Mouse (Mus musculus) spleen, adult 12 weeks (tissue): ENCODE measurements around the gene Acox3.
A peak's percentile ranks its signal among the peaks of the same experiment; 100 is the strongest.

Experiments used
- DNase-seq: peaks from one replicate; pipeline ENCODE4 v3.0.0; 2022; ENCODE audit warnings: low spot score

The Acox3 gene

DNA sequence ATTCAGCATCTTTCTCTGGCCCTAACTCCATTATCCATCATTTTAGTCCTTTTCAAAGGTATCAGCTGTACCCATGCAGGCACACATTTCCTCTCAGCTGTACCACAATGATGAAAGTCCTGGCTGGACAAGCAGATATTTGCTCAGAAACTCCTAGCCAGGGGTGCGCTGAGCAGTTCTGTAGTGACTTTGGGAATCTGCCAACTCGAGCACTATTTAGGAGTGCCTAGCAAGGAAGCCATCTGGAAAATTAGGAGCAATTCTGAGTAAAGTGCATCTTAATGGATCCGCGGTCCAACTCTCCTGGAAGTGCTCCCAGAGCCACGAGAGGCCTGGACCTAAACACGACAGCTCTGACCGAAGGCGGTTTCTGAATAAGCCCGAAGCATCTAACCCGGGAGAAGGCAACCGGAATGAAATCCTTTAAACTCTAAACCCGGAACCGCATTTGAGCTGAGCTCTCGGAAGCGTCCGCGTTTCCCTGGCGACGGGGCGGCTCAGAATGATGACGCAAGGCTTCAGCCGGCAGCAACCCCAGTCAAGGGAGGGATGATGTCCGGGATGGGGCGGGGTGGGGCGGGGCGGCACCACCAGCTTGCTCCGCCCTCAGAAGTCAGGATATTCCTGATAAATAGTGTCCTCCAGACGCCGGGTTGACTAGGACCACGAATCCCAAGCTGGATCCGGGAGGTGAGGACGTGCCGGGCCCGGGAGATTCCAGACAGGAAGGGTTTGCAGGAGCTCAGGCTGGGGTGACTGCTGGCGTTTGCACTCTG, at the start of gene Acox3:
Gene Acox3, plus strand, starts transcription at position 596 of the 776 bp plus-strand sequence.
- DNase-seq, result peak; percentile 85

DNA sequence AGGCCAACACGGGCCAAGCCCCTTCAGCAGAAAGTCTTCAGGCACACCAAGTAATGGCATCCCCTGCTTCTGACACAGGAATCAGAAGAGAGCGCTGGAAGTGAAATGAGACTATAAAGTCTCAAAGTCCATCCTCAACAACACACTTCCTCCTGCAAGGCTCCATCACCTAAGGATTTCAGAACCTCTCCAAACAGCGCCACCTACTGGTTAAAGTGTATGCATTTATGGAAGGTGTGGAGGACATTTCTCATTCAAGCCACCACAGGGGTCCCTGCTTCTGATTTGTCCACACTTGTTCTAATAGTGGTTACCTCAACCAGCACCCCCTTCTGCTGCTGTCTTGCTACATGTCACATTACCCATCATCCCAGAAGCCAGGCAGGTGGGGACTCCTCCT, 46.6 kb upstream of the Acox3 start:
- DNase-seq, result no peak

DNA sequence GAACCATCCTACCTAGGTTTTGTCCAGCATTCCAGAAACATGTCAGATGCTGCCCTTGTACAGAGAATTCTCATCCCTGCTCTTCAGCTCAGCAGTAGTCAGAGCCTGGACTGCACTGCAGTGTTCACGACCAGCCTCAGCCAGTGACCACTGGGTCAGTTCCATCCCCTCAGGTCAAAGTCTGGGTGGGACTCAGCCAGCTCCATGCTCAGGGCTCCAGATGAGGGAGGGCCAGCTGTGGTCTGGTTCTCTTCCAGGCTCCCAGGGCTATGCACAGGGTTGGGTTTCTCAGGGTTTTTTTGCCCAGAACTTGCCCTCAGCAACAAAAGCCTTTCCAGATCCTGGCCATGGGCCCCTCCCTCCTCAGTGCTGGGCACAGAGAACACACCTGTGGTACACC, 45.4 kb upstream of the Acox3 start:
- DNase-seq, result no peak

DNA sequence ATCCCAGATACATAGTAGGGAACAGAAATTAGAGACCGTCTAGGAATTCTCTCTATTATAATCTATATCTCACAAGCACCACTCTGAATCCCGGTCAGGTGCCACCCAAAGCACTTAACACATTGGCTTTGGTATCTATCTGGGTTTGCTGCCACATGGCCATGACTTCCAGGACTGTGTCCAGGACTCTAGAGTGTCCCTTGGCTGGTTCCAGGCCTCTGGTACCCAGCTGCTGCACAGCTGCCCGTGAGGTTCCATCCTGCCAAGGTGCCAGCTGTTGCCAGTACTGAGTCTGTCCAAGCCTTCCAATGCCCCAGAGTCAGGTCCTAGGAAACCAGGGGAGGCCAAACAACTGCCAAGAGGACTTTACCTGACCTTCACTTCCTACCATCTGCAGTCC, 44.8 kb upstream of the Acox3 start:
- DNase-seq, result no peak

DNA sequence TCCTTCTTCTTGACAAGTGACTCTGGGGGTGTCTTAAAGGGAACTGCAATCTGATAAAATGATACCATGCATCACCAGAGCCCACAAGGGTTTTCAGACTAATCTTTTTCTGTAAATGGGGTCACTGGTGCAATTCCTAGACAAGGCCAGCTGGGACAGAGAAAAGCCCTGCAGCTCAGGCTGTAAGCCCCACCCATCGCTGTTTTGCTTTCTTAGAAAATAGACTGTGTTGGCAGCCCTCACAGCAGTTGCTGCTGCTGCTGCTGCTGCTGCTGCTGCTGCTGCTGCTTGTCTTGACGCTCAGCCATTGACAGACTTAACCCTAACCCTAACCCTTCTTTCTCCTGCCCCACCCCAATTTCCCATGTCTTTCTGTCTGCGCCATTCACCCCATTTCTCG, 43.3 kb upstream of the Acox3 start:
- DNase-seq, result no peak

DNA sequence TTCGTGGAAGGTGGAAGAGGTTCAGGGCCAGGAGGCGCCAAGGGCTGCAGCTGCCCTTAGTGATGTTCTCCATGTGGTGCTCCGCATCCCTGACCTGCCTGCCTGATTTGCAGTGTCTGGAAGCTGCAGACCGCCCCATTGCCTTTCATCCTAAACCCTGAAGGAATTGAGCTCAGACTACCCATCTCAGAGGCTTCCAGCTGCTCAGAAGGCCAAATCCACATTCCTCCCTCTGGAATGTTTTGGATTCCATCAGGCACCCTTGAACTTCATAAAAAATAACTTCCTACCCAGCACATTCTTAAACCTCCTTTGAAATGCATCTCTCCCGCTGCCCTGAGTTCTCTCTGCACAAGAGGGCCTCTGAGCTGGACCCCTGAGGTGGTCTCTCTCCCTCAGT, 42.3 kb upstream of the Acox3 start:
- no peak for DNase-seq

DNA sequence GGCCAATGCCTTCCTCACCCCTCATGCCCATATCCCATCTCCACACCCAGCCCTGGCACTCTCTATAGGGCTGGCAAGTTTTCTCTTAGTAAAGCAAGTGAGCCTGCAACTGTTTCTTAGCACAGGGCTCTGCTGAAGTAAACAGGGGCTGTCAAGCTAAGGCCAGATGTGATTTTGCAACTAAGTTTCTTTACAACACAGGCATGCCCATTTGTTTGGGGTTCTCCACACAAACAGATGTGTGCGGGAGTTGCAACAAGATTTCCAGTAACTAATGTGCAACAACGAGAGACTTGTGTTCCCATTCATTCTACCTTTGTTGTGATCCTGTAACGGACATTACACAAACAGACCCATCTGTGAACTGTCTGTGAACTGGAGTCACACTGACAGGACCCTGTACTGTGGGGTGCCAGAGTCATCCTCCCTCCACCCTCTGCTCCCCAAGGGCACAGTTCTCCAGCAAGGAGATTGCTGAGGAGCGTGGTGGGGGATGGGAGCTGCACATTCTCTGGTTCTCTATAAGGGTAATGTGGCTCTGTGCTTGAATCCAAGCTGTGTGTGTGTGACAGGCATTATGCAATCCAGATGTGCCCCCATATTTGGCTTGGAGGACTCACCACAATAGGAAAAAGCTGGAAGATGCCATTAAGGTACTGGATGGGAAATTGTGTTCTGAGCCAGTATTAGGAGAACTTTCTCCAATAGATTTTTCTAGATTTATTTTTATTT, 41.6 kb upstream of the Acox3 start:
- no peak for DNase-seq

DNA sequence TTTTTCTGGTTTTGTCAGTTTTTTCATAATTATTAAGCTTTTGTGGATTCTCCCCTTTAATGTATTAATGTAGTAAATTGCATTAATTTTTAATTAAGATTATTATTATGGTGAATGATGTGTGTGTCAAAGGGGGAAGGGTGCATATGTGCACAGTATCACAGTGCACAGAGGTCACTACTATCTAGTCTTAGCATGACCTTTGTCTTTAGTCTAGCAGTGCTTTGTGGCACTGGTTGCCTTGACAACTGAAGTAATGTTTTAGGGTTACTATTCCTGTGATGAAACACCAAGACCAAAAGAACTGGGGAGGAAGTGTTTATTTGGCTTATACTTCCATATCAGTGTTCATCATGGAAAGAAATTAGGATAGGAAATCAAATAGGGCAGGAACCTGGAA, 36.7 kb upstream of the Acox3 start:
- no peak for DNase-seq

DNA sequence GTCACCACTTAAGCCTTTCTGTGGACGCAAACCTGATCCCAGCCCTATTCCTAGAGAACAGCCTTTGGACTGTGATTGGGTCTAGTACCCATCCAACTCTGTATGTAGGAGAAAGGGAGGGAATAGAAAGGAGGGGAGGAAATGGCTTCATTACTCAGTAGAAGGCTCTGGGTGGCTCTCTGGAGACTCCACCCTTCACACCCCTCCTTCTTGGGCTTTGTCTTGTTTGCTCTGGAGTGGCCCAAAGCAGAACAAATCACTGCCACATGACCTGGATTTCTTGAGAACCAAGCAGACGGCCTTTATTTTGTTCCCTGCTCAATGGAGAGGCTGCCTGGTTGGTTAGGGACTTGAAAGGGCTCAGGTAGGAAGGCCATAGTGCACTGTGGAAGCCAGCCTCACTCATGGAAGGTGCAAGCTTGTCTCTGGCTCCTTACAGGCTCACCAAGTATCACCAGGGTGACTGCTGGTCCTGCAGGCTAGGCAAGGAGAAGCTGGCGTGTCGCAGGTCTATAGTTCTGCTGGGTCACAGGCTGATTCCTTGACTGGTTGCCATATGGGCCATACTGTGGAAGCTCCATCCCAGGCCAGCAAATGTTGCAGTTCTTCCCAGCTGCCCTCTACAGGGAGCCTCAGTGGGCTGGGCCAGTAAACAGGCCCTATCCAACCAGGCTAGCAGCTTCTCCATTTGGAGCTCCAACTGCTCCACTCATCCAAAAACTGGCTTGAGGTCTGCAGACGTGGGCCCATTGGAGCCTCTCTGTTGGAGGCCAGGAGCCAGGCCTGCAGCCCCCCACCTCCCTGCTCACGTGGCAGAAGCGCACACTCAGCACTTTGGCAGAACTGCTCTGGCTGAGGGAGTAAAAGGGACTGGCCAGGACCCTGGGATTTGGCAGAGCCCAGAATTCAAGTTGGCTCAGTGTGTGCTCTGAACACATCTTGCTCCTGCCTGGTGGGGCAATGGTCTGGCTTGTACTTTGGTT, 30.7 kb upstream of the Acox3 start:
- no peak for DNase-seq

DNA sequence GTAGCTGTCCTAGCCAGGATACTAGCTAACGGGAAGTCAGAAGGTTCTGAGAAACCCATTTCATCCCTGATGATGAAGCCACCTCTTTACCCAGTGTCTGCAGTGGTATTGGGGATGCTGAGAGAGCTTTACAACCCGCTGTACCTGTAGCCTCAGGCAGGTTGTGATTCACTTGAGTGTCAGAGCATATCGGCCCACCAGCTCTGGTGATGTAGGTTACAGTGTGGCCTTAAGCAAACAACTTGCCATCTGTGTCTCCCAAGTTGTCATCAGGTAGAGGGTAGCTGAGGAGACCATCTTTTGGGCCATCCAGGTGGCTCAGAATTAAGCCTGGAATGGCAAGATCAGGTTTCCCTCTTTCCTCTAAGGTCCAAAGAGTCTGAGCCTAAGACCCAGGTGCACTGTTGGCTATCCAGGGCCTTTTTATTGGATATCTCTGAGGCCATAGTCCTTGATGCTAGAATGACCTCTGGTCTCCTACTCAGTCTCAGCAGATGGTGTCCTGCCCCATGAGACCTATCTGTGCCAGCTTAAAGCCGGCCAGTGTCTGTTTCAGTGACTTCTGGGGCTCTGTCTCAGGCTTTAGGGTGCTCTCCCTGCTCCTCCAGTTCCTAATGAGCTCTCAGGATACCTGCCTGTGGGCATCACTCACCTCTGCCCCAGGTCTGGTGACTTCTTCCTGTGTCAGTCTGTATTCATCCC, 29.9 kb upstream of the Acox3 start:
- DNase-seq, result no peak

DNA sequence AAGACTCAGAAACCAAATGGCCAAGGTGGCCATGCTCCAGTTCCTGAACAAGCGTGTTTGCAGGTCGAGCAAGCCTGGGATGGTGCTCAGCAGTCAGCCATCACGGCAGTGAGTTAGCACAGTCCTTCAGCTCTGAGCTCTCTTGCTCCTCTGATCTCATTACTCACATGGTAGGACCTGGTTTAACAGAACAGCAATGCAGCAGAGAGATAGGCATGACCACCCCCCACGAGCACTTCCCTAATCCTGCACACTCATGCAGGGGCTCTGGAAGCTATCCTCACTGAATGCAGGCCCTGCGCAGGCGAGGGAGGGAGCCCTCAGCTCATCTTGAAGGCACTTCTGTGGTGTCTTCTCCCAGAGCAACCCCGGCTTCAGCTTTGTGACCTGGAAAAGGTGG, 26.4 kb upstream of the Acox3 start:
- no peak for DNase-seq

DNA sequence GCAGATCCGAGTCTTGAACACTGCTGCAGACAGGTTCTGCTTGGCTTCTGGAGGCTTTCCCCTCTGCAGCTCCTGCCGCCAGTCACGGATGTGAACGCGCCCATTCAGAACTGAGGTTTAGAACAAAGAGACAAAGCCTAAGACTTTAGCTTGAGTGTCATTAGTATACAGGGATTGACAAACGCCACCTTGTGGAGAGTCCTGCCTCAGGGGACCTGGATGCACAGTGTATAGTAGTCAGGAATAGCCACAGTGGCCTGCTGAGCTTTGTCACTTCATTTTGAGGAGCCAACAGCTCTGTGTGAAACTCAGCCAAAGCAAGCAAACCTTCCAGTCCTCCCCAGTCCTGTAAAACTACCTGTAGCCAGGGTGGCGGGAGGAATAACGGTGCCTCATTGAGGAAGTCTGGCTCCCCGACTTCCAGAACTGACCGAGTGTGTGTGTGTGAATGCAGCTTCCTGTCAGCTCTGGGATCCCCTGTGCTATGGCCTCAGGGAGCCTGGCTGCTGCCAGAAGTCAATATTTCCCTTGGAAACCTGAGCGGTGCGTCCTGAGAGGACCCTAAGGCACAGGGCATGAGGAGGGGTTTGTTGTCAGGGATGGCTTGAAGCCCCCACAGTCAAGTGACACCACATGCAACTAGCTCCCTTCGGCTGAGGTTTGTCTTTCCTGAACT, 24.8 kb upstream of the Acox3 start:
- no peak for DNase-seq

DNA sequence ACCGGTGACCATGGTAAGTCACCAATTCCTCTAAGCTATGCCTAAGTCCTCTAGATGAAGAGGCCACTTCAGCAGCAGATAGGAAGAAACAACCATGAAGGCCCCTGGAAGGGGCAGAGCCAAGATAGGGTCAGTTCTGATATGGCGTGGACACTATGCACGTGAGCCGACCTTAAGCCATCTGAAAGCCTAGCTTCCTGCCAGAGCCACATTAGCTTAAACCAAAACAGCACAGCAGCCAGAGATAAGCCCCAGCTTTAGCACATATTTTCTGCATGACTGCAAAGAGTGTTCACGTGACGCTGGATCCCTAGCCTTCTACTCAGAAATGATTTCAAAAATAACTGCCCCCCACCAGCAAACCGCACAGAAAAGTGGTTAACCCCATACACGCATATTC, 23.4 kb upstream of the Acox3 start:
- DNase-seq, result no peak

DNA sequence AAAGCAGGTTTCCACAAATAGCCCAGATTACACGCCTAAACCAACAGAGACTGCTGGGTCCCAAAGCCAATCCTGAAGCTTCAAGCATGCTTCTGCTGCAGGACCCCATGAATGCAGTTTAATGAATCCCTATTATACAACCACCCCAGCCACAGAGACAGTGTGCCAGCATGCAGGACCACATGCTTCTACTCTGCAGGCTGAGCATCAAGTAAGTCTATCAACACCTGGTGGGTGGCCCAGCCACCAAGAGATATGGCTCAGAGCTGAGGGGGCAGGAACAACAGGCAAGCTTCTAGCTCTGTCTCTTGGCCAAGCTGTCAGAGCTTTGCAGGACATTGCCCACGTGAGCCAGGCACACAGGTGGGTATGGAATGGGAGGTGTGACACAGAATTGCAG, 20.2 kb upstream of the Acox3 start:
- no peak for DNase-seq

DNA sequence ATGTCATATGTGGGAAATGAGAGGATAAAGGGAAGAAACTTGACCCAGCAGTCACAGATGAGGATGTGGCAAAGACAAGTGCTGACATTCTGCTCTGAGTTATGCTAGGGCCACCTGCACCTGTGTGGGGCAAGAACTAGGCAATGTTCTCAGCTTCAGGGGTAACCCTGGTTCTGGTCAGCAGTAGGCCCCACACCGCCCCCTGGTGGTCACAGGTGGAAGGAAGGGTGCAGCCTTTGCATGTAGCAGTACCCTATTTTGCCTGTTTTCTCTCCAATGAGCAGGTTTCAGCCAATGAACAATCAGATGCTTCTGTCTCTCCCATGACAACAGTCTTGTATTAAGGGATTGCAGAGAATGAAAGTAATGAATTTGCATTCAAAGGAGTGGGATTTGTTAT, 19.4 kb upstream of the Acox3 start:
- DNase-seq, result peak; percentile 53

DNA sequence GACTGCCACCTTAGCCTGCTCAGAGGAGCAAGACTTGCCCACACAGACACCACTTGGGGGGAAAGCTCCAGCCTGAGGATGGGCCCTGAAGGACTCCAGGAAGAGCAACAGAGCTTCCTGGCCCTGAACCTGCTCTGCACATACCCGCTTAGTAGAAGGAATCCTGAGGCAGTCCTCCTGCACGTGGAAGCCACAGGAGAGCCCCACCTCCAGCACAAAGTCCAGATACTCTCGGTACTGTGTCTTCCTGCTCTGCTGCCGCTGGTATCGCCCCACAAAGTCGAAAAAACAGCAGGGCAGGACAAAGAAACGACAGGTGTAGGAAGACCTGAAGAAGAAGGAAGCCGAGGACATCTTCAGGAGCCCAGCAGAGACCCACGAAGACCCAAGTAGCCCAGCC, 17.6 kb upstream of the Acox3 start:
- no peak for DNase-seq

DNA sequence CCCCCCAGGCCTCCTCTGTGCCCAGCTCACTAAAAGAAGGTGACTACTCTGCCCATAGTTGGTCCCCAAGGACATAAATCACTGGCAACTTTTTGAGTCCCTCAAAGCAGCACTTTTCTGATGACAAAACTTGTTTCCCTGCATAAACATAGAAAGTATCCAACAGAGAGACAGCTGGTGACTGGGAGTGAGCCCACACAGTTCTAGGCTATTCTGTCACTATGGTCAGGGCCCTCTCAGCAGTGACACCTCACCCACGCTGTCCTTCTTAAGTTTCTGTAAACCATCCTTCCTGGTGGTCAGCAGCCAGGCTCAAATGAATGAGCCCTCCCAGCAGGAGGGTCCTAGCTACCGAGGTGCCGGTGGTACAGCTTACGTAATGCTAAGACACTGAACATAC, 16.2 kb upstream of the Acox3 start:
- DNase-seq, result no peak

DNA sequence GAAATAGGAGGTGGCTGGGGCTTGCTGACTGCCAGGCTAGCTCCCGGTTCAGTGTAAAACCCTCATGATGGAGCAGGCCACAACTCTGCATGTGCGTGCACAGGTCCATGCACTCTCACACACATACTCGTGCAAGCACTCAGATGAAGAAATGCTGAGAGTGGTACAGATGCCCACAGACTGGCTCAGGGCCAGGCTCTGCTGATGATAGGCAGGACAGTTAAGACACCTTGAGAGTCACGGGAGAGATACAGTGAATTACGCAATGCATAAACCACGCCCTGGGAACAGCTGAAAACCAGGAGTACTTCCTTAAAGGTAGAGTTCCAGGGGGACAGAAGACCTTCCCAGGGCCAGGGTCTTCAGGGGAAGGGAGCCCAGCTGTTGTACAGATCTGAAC, 11.3 kb upstream of the Acox3 start:
- DNase-seq, result no peak

DNA sequence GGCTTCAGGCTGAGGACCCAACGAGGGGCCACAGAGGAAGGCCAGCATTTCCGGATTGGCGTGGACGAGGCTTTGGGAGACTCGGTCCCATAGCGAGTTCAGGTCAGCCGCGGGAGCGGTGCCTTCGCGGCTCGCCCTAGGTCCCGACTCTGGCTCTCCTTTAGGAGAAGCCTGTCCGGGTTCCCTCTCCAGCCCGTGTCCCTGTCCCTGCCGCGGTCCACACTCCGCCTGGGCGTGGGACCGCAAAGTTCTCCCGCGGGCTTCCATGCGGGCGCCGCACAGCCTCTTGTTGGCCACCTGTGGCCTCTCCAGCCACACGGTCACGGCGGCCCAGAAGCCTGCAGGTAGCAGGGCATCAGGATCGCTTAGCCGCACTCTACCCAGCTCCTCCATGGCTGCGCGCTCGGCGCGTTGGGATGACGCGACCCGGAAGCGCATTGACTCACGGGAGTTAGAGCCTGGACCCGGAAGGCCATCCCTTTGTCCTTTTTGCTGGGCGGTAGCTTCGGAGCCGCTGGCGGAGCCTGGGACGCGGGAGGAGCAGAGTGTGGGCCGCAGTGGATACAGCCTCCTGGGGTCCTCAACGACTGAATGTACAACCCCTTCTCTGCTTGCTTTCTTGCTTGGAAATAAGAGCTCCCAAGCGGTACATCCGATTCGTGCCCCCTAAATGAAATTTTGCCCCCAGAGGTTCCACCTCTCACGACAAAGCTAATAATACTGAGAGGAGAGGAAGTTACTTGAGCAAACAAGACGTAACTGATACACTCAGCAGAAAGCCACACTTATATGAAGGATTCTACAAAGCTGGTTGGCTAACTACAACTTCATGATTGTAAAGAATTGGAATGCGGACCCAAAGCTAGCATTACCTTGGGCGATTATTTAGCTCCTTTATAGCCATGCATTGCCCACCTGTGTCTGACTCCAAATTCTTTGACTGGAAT, 7.9 kb upstream of the Acox3 start, which contains the start of gene Trmt44:
Gene Trmt44, minus strand, starts transcription at position 418 of the 947 bp plus-strand sequence.
- DNase-seq, result peak; percentile 77

DNA sequence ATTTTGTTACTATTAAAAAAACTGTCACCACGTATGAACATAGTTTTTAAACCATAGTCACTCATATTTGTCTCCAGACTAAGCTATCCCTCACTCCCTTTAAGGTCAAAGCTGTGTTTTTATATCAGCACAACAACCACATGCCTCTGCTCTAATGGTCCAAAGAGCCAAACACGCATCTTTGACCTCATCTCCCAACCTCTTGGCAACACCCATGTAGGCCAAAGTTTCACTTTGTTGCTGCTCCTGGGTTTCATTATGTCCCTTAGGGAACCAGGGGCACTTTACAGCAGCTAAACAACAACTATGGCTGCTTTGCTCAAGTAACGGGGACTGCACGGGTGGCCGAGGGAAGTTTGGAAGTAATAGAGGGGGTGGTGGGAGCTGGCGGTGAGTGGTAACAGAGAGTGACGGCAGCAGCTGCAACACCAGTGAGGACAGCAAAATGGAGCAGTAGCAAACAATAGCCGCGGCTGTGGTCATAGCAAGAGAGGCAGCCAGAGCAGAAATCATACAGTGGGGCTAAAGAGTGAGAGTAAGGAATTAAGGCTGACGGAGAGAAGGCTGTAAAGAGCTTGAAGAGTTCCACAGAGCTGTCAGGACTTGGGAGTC, 6.3 kb upstream of the Acox3 start:
- no peak for DNase-seq
